Mouse (Mus musculus): ENCODE measurements around the gene Agpat4.
"Not testable (repeated sequence)": the region's sequence is repeated elsewhere in the genome, so short reads cannot be mapped to it uniquely, and the experiment has no call there.

The Agpat4 gene

DNA sequence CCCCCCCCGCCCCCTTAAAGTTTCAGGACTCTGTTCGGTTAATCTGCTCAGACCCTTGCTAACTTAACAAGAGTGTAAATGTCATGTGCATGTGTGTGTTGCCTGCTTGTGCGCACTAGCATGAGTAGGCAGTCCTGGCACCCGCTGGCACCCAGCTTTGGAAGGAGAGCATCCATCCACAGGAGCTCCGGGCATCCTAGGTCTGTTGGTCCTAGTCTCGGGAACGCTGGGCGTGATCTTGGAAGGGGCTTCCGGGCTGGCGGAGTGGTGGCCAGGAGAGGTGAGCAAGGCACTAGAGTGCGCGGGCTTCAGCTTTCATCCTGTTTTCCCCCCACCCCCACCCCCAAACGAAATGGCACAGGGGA is at the start of gene Agpat4:
Gene Agpat4 (plus strand): TSS at position 144 of the 365 bp plus-strand sequence.
- DNase-seq = peak in 1 of 2 experiments; percentile 47

DNA sequence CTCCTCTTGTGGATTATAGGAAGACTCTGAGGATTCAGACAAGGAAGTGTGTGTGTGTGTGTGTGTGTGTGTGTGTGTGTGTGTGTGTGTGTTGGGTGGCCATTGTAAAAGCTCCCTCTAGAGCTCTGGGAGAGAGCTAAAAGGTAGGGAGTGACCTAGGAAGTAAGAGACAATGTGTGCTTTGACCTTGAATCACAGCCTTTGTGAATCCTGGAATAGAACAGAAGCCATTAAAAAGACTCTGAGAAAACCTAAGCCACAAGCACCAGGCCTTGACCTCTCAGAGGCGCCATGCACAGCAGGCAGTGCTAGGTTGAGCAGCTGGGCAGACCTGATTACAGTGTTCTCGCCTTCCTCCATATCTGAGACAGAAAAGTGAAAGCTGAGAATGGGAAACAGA is 41.7 kb upstream of the Agpat4 start:
- no peak for DNase-seq

DNA sequence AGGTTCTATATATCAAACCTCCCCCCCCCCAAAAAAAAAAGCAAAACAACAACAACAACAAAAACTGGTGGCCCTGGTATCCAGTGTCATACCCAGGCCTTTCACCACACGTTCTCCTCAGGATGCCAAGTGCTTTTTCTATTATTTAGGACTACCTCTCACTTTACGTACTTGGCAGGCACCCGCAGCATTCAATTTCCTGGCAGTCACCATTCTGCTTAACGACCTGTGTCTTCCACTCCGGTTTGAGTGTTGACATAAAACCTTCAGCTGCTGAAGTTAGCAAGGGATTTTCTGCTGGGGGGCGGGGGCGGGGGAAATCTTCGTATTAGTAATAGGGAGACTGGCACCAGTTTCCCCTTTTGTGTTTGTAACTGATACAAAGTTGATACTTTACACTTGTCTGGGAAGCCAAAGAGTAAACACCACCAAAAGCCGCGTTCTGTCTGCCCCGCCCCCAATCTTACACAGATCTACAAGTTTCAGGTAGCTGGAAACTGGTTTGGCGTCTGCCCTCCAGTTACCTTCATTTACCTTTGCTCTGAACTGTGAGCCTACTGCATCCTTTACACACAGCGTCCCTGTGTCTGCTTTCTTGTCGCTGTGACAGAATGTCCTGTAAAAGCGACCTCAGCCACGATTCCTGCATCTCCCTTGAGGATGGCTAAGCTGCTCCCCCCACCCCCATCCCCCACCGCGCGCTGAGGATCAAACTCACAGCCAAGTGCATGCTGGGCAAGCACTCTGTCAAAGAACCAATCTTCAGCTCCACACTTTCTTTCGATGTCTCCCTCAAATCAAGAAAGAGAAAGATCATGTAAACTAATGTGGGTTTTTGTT is 37.6 kb upstream of the Agpat4 start:
- no peak for DNase-seq

DNA sequence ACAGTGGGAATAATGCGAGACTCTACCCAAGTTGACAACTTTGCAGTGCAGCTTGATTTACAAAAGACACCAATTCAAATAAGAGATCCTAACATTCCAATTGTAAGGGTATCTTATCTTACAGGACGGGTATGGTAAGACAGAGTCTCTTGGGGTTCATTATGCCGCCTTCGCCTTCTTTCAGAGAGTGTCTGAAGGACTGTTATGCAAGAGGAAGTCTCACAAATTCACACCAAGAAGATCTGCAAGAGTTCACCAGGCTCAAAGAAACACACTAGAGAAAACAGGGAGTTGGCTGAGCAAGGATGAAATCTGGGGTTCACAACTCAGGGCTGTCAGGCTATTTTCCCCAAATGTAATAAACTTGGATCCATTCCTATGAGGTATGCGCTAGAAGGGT is 36.3 kb upstream of the Agpat4 start:
- DNase-seq = no peak

DNA sequence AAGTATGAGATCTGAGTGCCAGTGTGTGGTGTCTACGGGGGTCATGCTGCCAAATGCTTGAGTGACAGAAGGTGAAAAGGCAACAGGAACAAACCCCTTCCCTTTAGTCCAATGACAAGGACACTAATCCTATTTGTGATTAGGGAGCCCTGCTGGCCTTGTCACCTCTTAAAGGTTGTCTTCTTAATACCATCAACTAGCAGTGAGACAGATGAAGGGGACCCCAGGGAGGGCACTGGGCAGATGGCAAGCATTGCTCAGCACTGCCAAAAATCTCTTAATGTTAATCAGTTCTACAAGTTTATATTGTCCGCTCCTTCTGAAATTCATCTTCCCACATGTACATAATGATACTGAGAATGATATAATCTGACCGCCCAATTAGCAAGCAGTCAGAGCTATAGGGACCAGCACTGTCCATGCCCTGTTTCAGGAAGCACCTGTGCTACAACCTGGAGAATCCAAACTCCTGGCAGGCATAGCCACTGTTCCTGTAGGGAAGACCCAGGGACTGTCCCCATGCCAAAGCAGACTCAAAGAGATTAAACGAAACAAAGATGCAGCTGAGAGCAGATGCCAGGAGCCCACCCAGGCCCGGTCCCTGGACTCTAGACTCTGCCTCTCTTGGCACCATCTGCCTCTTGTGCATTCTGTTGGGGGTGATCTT is 28.1 kb upstream of the Agpat4 start:
- no peak for DNase-seq

DNA sequence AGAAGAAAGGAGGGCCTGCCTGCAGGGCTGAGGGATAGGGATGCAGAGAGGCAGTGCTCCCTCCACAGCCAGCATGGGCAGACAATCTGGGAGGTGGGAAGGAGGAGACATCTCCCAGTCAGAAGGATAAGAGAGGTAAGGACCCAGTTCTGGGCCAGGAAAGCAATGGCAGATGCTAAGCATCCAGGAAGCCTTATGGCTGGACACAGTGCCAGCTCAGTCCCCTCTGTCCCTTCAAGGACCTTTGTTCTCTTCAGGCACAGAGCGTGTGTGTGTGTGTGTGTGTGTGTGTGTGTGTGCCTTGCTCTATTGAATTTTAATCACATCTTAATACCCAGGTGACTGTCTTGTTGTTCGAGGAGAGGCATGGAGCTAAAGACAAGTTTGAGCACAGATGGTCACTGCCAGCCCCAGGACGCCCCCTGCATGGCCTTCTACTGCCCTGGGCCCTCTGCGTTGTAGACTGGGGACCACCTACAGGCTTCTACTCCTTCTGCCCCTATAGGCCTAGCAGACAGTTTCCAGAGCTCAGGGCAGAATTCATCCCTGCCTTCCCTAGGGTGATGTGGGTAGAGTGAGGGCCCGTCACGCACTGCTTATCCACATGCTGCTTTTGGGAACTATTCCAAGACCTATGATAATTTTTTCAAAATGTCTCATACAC is 25.5 kb upstream of the Agpat4 start:
- no peak for DNase-seq

DNA sequence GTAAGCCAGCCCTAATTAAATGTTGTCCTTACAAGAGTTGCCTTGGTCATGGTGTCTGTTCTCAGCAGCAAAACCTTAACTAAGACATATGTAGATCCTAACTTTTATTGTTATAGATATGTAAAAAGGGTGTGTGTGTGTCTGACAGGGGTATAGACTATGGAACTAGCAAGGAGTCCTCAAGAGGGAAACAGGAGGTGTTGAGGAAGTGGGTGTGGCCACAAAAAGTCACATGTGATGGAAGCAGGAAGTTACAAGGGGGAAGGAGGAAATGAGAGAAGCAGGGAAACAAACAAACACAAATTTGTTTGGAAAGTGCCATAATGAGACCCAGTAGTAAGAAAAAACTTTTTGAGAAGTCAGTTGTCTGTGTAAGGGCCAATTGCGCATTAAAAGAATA is 24.5 kb upstream of the Agpat4 start:
- DNase-seq = no peak

DNA sequence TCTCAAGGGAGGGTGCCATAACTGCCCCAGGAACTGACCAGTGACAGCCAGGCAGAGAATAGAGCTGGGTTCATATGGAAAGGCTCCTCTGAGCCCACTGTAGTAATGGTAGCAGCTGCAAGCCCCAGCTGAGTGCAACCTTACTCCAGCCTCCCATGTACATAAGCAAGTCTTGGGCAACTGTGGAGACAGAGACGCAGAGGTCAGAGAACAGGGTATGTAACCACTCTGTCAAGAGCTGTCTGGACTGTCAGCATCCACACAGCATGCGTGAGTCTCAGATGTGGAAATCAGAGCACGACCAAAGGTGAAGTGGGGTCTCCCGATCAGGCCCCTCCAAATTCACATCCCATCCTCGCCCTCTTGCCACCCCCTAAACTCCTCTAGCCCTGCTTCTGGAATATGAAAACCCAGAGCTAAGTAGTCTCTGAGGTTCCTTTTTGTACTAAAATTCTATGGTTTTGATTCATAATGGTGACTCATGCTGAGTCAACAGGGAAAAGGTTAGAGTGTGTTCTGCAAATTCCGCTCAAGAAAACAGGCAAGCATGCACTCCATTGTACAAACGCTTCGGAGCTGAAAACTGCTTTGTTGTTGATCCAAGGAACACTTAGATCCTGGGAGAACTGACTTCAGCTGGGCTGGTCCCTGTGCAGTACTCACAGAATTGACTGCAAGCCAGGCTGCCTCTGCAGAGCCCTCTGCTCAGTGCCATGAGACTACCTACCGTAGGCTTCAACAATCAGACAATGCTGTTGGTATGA is 23.5 kb upstream of the Agpat4 start:
- no peak for DNase-seq

DNA sequence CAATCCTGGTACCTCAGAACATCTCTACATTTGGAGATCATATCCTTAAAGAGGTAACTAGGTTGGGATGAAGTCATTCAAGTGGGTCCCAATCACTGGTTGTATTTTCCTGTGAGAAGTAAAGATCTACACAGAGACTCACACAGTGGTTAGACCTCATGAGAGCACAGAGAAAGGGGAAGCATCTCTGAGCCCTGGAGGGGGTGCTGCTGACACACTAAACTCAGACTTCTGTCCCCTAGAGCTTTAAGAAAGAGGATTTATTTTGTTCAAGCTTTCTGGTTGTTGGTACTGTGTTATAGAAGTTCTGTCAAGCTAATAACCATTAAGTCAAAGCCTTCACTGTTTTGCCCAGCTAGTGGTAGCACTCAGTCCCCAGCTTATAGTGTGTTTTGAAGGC is 19.1 kb upstream of the Agpat4 start:
- peak; percentile 35 to 43 for DNase-seq

DNA sequence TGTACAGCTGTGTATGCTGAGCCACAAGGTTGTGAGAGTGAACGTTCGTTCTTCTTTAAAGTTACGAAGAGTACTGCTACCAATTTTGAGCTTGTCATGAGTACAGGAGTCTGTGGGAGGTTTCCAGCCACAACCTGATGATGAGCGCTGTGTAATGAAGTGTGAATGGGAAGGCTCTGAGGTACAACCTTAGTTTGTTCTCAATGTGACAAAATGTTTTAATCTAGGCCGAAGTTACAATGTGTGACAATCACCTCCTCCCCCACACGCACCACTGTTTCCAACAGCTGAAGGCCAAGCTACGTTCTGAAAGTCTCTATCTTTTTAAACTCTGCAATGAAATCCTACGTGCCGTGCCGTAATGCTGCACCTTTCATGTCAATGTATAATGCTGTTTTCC is 16.2 kb upstream of the Agpat4 start:
- no peak for DNase-seq

DNA sequence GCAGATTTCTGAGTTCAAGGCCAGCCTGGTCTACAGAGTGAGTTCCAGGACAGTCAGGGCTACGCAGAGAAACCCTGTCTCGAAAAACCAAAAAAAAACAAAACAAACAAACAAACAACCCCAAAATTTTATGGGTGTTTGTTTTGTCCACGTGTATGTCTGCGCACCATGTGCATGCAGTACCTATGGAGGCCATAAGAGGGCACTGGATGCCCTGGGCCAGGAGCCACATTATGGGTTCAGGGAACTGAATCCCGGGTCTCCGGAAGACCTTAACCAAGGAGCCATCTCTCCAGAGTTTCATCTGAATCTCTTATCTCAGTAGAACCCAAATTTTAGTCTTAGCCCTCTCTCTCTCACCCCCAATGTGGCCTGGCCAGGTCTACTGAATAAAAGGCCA is 14.7 kb upstream of the Agpat4 start:
- peak; percentile 43 to 46 for DNase-seq

DNA sequence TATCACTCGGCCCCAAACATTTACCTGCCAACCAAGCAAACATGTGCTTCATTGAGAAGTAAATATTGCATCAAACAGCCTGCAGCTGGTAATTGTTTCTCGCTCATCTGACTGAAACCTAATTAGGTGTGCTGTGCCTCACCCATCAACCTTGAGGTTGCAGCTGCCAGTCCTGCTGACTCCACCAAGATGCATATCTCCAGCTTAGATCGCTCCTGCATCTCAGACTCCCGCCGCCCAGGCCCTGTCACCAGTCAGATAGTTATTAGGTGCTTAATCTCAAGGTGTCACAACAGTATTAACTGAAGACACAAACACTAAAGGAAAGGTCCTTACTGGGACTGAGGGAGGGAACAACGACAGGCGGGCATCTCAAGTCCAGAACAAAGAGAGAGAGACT is 14.3 kb upstream of the Agpat4 start:
- no peak for DNase-seq

DNA sequence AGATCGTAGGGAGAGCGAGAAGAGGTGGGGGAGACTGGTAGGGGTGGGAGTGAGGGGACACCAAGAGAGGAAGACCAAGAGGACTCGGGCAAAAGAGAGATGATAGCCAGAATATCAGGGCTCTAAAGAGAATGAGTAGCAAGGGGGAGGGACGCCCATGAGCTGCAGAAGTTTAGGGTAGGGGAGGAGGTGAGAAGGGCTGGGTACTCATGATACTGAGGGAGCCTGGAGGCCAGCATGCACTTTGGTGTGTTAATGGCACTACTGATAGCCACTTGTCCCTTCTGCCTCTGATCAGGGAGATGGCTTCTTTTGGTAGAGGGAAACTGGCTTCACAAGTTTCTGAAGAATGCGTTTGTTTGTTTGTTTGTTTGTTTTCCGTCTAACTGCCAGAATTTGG is 13.8 kb upstream of the Agpat4 start:
- DNase-seq = no peak

DNA sequence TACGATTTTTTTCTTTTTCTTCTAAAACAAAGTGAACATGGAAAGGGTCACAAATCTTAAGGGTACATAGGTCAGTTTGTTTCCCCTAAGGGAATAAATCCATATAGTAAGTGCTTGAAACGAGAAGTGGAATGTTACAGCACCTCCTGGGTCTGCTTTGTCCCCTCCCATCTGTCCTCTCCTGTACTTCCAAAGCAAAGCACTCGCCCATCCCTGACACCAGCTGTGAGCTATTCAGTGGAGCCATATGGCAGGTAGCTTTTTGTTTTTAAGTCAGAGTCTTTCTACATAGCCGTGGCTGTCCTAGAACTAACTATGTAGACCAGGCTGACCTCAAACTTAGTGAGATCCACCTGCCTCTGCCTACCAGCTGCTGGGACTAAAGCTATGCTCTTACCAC is 12.2 kb upstream of the Agpat4 start:
- DNase-seq = no peak

DNA sequence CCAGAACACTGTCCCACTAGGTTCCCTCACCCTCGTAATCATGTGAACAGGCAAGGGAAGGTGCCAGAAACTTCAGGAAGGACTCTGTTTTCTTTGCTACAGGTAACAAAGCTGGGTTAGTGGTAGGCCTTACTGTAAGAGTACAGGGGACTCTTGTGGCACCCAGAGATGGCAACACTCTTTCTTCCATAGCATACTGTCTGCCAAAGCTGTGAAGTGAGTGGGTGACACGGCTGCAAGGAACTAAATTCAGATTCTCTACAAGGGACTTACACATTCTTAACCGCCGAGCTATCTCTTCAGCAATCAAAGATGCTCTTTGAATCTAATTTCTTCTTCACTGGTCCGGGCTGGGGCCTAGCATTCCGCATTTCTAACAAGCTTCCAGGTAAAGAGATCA is 4.9 kb upstream of the Agpat4 start:
- DNase-seq = no peak

DNA sequence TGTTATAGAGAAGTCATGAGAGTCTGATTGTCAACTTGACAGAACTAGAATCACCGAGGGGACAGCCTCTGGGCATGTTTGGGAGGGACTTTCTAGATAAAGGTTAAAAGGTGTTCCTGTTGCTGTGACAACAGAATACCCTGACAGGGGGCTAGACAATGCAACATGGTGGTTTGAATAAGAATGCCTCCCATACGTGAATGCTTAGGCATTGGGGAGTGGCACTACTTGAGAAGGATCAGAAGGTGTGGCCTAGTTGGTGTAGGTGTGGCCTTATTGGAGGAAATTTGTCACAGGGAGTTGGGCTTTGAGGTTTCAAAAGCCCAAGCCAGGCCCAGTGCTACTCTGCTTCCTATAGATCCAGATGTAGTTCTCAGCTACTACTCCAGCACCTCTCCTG is 3.4 kb upstream of the Agpat4 start:
- no peak for DNase-seq

DNA sequence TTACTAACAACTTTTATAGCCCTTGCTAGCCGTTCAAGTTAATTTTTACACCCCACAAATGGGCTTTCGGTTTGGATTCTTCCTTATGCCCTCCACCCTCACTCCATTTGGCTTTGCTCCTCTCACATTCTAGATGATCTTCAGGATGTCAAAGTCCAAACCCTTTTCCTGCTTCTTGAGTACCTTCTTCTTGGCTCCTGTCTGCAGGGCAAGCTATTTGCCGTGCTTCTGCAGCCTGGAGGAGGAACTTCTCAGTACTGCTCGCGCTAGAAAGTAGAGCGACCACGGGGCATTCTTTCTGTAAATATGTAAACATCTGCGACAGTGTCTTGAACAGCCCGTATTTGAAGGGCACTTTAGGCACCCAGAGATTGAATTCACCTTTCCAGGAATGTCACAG is 373 bp upstream of the Agpat4 start:
- peak; percentile 38 to 39 for DNase-seq

DNA sequence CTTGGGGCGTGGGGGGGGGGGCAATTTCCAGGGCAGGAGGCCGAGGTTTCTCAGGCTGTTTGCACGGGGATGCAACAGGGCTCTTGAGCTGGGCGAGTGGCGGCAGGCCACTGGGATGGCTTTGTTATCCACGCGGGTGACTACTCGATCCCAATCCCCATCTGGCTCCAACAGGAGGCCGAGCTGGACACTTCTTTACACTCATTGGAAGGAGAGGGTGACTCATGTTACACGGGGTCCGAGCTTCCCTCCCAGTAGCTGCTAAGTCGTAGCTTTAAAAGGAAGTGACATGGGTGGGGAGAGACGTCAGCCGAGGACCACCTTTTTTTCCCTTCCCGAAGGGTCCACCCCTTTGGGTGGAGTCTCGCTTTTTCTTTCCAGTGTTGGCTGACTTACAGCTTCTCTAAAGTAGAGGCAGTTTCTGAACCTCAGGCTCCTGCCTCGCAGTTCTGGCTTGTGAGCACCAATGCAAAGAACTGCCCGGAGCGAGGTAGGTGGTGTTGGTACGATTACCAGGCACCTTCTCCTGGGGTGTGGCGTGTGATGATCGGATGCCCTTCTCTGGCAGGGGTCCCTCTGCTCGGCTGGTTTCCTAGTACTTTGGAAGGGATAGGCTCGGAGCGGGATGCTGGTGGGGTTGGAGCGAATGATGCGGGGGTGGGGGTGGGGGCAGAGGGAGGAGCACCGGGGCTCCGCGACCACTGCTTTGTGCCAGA is 580 bp downstream of the Agpat4 start:
- peak; percentile 85 to 89 for DNase-seq

DNA sequence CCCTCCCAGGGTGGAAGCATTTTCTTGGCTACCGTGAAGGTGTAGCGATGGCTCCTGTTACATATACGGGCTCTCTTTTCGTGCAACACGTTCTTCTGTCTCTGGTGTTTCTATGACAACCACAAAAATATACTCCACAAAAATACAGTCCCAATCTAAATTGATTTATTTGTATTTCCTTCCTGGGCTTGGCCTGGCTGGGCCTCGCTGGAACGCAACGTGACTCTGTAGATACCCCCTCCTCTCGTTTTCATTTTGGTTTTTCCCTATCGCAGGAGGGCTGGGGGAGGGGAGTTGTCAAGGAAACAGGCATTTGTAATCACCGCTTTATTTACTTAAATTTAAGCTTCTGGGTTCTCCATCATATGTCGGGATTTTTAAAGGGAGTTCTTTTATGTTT is 1.2 kb downstream of the Agpat4 start:
- peak; percentile 70 to 80 for DNase-seq

DNA sequence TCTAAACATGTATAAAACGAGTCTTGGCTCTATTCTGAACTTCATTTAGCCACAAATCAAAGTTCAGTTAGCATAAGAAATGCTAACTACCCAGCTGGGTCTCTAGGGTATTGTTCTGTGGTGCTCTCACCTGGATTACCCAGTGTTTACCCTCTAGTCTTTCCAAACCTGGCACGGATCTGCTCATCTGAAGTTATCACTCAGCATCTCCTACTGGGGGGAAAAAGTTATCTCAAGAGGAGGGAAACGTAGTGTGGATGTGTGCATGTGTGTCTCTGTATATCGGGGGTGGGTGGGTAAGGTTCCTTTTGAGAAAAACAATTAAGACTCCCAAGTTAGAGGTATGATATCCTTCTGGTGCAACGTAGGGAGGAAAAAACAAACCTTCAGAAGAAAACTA is 1.8 kb downstream of the Agpat4 start:
- no peak for DNase-seq

DNA sequence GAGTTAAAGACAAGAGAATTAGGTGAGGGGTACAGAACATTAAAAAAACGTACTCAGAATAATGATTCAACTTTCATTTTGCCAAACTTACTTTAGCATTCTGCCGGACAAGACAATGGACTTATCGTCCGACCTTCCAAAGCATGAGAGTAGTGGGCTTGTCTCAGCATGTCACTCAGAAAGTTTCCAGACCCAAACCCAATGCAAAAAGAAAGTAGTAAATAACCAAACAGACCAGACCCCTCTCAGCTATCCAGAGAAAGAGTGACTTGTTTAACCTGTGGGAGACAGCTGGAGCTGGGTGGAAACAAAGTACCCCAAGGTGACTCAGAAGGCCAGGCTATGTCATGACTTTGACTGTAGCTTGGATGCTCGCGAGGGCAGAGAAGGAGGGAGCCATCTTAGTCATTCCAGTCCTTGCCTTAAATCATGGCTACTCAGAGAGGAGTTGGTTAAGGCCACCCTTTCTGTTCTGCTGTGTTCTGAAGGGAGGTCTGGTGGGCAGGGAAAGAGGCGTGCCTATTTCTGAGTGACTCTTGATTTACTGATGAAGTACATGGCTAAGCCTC is 2.8 kb downstream of the Agpat4 start:
- no peak for DNase-seq

DNA sequence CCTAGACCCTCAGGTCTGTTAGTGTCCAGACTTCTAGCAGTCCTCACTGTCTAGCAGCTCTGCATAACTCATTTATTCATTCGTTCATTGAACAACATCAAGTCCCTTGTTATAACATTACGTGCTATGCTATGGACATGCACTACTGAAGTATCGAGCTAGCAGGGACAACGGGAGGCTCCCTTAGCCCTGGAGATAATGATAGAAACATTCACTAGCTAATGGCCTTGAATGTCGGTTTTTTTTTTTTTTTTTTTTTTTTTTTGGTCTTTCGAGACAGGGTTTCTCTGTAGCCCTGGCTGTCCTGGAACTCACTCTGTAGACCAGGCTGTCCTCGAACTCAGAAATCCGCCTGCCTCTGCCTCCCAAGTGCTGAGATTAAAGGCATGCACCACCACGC is 3.8 kb downstream of the Agpat4 start:
- DNase-seq = not testable (repeated sequence)

All from B cell, adult 2 months (primary cell).